Mouse (Mus musculus) lung, adult 2 months (tissue): ENCODE measurements at regions not wholly inside any gene's neighbourhood (a gene's known extent, or its start where the extent isn't known, plus 50 kb on each side); places are given as distances from the start of the nearest gene placed in this dataset.

ENCODE experiments used
- CTCF ChIP-seq: fragments of 200-500 bp; IDR thresholded peaks from 2 replicates; pipeline ENCODE4 v1.5.1; 2011; ENCODE audit warnings: mild to moderate bottlenecking, low read length, control low read depth; ENCODE audit not compliant: insufficient read depth
- POLR2A ChIP-seq: fragments of 200-500 bp; IDR thresholded peaks from 2 replicates; pipeline ENCODE4 v1.6.1; 2011; ENCODE audit warnings: low read depth, mild to moderate bottlenecking, control low read depth, low read length, borderline replicate concordance; ENCODE audit errors: extremely low read depth

- TF ChIP-seq CTCF, result no peak
- TF ChIP-seq POLR2A, result no peak
Measured at GRCm38 (mm10) chr15:36930433-36930832, 77.1 kb downstream of the Zfp706 start.
